Mouse (Mus musculus) layer of hippocampus, postnatal 25 days (tissue): ENCODE measurements around the gene Gpr161. TPM values are rescaled to one million over a fixed set of nuclear protein-coding genes. Genes with fewer than 3 reads are reported as not detected.

Source experiments
- total RNA-seq, 2 experiments: library from RNA; stranded (reverse); gene quantifications; 2 replicates each; pipeline ENCODE4 v1.2.3; 2021

The Gpr161 gene
- total RNA-seq, 2 experiments from 2014 or later = 64.5 to 75.6 TPM

Other genes starting within 250 kb of the Gpr161 start
- gene Tbx19, start 135.0 kb upstream of the Gpr161 start, total RNA-seq = not detected
- gene Sft2d2, start 101.4 kb upstream of the Gpr161 start, total RNA-seq = 10 to 100 TPM; 10.2 to 12.1 TPM
- 10 to 100 TPM; 62.1 to 65.4 TPM for gene Tiprl, start 58.8 kb upstream of the Gpr161 start, total RNA-seq
- gene Dcaf6, start 164.7 kb downstream of the Gpr161 start, total RNA-seq = 10 to 100 TPM; 81.4 to 84.6 TPM
- 100 to 1,000 TPM; 127 to 136 TPM for gene Mpc2, start 164.8 kb downstream of the Gpr161 start, total RNA-seq
- under 1 TPM in 1 of 2 experiments, not detected in 1; 0.15 TPM for gene Adcy10, start 189.4 kb downstream of the Gpr161 start, total RNA-seq